Mouse (Mus musculus) layer of hippocampus, postnatal 10 days (tissue): ENCODE results near the gene Mylk. TPM values are rescaled to one million over a fixed set of nuclear protein-coding genes. Genes with fewer than 3 reads are reported as not detected.

ENCODE experiments used
- total RNA-seq, 2 experiments: library from RNA; stranded (reverse); gene quantifications; 2 replicates each; pipeline ENCODE4 v1.2.3; 2021

Mylk gene
- total RNA-seq, 2 experiments from 2014 or later, result 9.1 to 10.1 TPM

Other genes starting within 250 kb of the Mylk start
- 100 to 1,000 TPM; 312 to 341 TPM for gene Kalrn, start 171.7 kb upstream of the Mylk start, total RNA-seq
- gene Ropn1, start 95.3 kb upstream of the Mylk start, total RNA-seq, result not detected
- gene Ccdc14, start 54.6 kb upstream of the Mylk start, total RNA-seq, result 1 to 10 TPM; 3.6 to 3.7 TPM